Mouse (Mus musculus) embryonic facial prominence, embryonic 14.5 days (tissue): ENCODE data around the gene Cpxcr1. TPM values are rescaled to one million over a fixed set of nuclear protein-coding genes. Genes with fewer than 3 reads are reported as not detected.

Experiments used
- ATAC-seq: fragments of 200-750 bp; cut with Nextera tagmentation; 2 replicates; pipeline ENCODE4 v1.8.0; 2017; ENCODE audit warnings: low read depth, moderate number of reproducible peaks, moderate TSS enrichment
- DNase-seq: peaks from one replicate; pipeline ENCODE4 v3.0.0-alpha.2; 2015; ENCODE audit warnings: low spot score
- H3K27ac ChIP-seq: fragments of 300-500 bp; sonication (generic); replicated peaks from 2 replicates; pipeline ENCODE4 v1.5.1; 2014; ENCODE audit warnings: low read depth, mild to moderate bottlenecking, low read length, moderate library complexity
- H3K27me3 ChIP-seq: fragments of 300-500 bp; sonication (generic); replicated peaks from 2 replicates; pipeline ENCODE4 v1.6.1; 2014; ENCODE audit warnings: low read length; ENCODE audit not compliant: control insufficient read depth, insufficient read depth
- H3K36me3 ChIP-seq: fragments of 300-500 bp; sonication (generic); 2 replicates; pipeline ENCODE4 v1.6.1; 2014; ENCODE audit warnings: low read length, mixed read lengths; ENCODE audit not compliant: control insufficient read depth, insufficient read depth
- H3K4me1 ChIP-seq: fragments of 300-500 bp; sonication (generic); 2 replicates; pipeline ENCODE4 v1.6.1; 2014; ENCODE audit warnings: antibody characterized with exemption, low read length; ENCODE audit not compliant: control insufficient read depth, insufficient read depth
- H3K4me2 ChIP-seq: fragments of 300-500 bp; sonication (generic); 2 replicates; pipeline ENCODE4 v1.6.1; 2014; ENCODE audit warnings: low read depth, mild to moderate bottlenecking, low read length, moderate library complexity, mixed read lengths
- H3K4me3 ChIP-seq: fragments of 300-500 bp; sonication (generic); 2 replicates; pipeline ENCODE4 v1.5.1; 2014; ENCODE audit warnings: low read depth, mild to moderate bottlenecking, low read length
- H3K9ac ChIP-seq: fragments of 300-500 bp; sonication (generic); 2 replicates; pipeline ENCODE4 v1.6.1; 2014; ENCODE audit warnings: low read depth, mild to moderate bottlenecking, low read length, moderate library complexity, mixed read lengths
- H3K9me3 ChIP-seq: fragments of 300-500 bp; sonication (generic); 2 replicates; pipeline ENCODE4 v1.6.1; 2016; ENCODE audit warnings: low read length; ENCODE audit not compliant: control insufficient read depth
- polyA plus RNA-seq: library from polyadenylated mRNA; unstranded; fragments of >200 nt; fragmentation: Nextera tagmentation; extraction: Ambion mirVana; gene quantifications from 2 replicates; pipeline ENCODE4 v1.2.1, GENCODE M21; 2014

The Cpxcr1 gene
- not detected in 2 replicates for polyA plus RNA-seq

DNA sequence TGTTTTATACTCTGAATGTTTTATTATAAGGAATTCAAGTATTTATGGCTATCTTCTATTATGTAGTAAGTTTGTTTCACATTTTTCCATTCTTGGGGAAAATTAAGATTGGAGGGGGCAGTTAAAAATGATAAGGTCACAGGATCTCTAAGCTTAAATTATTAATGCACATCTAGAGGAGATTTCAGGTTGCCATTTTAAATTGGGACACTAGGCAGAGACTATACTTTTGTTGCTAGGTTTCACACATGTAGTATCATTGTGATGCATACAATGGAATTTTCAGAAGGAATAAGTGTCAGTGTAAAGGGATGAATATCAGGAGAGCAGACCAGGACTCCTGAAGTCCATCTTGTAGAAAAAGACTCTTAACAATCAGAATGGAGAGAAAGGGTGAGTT lies at the start of gene Cpxcr1:
TSS of gene Cpxcr1 (plus strand) at position 301 of the 400 bp plus-strand sequence.
- no peak for ATAC-seq
- no peak within 1 kb of the TSS for H3K4me2 ChIP-seq
- DNase-seq = no peak
- H3K27me3 ChIP-seq = no peaks in the 10 kb centered on the region
- H3K36me3 ChIP-seq = no peaks in the 10 kb centered on the region
- H3K27ac ChIP-seq = no peak within 1 kb of the TSS
- H3K4me1 ChIP-seq = no peaks in the 10 kb centered on the region
- no peaks in the 10 kb centered on the region for H3K9me3 ChIP-seq
- H3K4me3 ChIP-seq = no peak within 1 kb of the TSS
- no peak within 1 kb of the TSS for H3K9ac ChIP-seq

Other genes starting within 250 kb of the Cpxcr1 start
- not detected in 2 replicates for gene H2afb2, start 232.2 kb downstream of the Cpxcr1 start, polyA plus RNA-seq